31 mouse cellular contexts compared by ENCODE assay signal in genomic region chr11:101931978-101932377, GRCm38 (mm10). TPM values are rescaled to one million over a fixed set of nuclear protein-coding genes. Genes with fewer than 3 reads are reported as not detected.
DNase-seq lines count a peak whose midpoint lies in the region; ATAC-seq lines count a peak whose summit lies in the region.
"Had no signal": no experiment of that assay in that cellular context is flagged by ENCODE, and none has a peak within 500 bp of the region (broad histone marks: within the 10 kb centered on the region; RNA-seq: fewer than 3 reads in every experiment).

No protein-coding gene starts in this region.

- H3K36me3 ChIP-seq in heart, embryonic 10.5 days = no peaks in the 10 kb centered on the region
- H3K36me3 ChIP-seq in heart, embryonic 15.5 days = no peaks in the 10 kb centered on the region
- no peaks in the 10 kb centered on the region for H3K36me3 ChIP-seq in liver, embryonic 13.5 days
- no peaks in the 10 kb centered on the region for H3K36me3 ChIP-seq in liver, embryonic 11.5 days (ENCODE audit: control insufficient read depth, insufficient read depth, low read length)
- no peaks in the 10 kb centered on the region for H3K36me3 ChIP-seq in limb, embryonic 10.5 days
- H3K36me3 ChIP-seq: embryonic facial prominence, embryonic 15.5 days; forebrain, embryonic 10.5 days; hindbrain, embryonic 10.5 days; intestine, embryonic 15.5 days had no signal

- no peak overlapping the region for H3K4me3 ChIP-seq in heart, embryonic 10.5 days
- no peak overlapping the region for H3K4me3 ChIP-seq in heart, embryonic 15.5 days
- H3K4me3 ChIP-seq in liver, embryonic 13.5 days (replicated peaks) = no peak overlapping the region
- H3K4me3 ChIP-seq in liver, embryonic 11.5 days (ENCODE audit: low read depth, low read length) = no peak overlapping the region
- no peak overlapping the region for H3K4me3 ChIP-seq in limb, embryonic 10.5 days
- H3K4me3 ChIP-seq: embryonic facial prominence, embryonic 15.5 days; erythroblast, embryonic 14.5 days; forebrain, embryonic 10.5 days; hindbrain, embryonic 10.5 days; intestine, embryonic 15.5 days had no signal

- intact Hi-C loops in heart, postnatal 14 days (cut with DNase I) = no loop called here

- H3K27ac ChIP-seq in heart, embryonic 10.5 days = peak overlapping the region; percentile 67; the same call in 1 of the 2 replicates
- H3K27ac ChIP-seq in heart, embryonic 15.5 days = no peak overlapping the region
- no peak overlapping the region for H3K27ac ChIP-seq in liver, embryonic 13.5 days
- no peak overlapping the region for H3K27ac ChIP-seq in liver, embryonic 11.5 days (ENCODE audit: low read depth, low read length)
- 0 out of 2 replicates have a peak overlapping the region, but pooled peaks have one; percentile 14 for H3K27ac ChIP-seq in limb, embryonic 10.5 days
- H3K27ac ChIP-seq: embryonic facial prominence, embryonic 15.5 days; forebrain, embryonic 10.5 days; hindbrain, embryonic 10.5 days; hindbrain, embryonic 14.5 days; intestine, embryonic 15.5 days had no signal

- H3K9ac ChIP-seq in heart, embryonic 15.5 days = no peak overlapping the region; the same call in 1 of the 2 replicates
- H3K9ac ChIP-seq in liver, embryonic 13.5 days = no peak overlapping the region
- no peak overlapping the region for H3K9ac ChIP-seq in liver, embryonic 11.5 days (ENCODE audit: low read depth, low read length)
- H3K9ac ChIP-seq: embryonic facial prominence, embryonic 15.5 days; hindbrain, embryonic 14.5 days; intestine, embryonic 15.5 days had no signal

- no peak for DNase-seq in heart, embryonic 10.5 days (ENCODE audit: low spot score)
- no peak for DNase-seq in heart, adult 8-10 months (ENCODE audit: low spot score)
- DNase-seq in heart, postnatal 14 days = no peak
- DNase-seq in liver, embryonic 13.5 days = no peak
- no peak for DNase-seq in liver, embryonic 11.5 days (ENCODE audit: low spot score)
- no peak for DNase-seq in limb, embryonic 10.5 days (ENCODE audit: low spot score)
- DNase-seq in kidney, adult 11 months = no peak
- DNase-seq: adrenal gland, adult 8-10 months; B cell, adult 2 months; cerebellum, adult 11 months; cerebellum, adult 8-10 months; cerebellum, postnatal 14 days; embryo, embryonic 11 days; heart, postnatal 10 days; kidney, adult 2 months had no signal

- H3K9me3 ChIP-seq in heart, embryonic 10.5 days = no peaks in the 10 kb centered on the region
- no peaks in the 10 kb centered on the region for H3K9me3 ChIP-seq in heart, embryonic 15.5 days (replicated peaks)
- no peaks in the 10 kb centered on the region for H3K9me3 ChIP-seq in liver, embryonic 13.5 days (replicated peaks)
- no peaks in the 10 kb centered on the region for H3K9me3 ChIP-seq in liver, embryonic 11.5 days (ENCODE audit: control insufficient read depth, low read length)
- H3K9me3 ChIP-seq in limb, embryonic 10.5 days (replicated peaks) = no peaks in the 10 kb centered on the region
- H3K9me3 ChIP-seq: embryonic facial prominence, embryonic 15.5 days; forebrain, embryonic 10.5 days; hindbrain, embryonic 10.5 days; intestine, embryonic 15.5 days had no signal

- ATAC-seq in heart, embryonic 15.5 days (replicated peaks; ENCODE audit: insufficient number of reproducible peaks, insufficient read depth, low FRiP score, low read depth) = peak; percentile 38; the same call in 1 of the 2 replicates
- 0 out of 2 replicates have a peak, but pooled peaks have one; percentile 12 for ATAC-seq in liver, embryonic 13.5 days (ENCODE audit: low read depth)
- ATAC-seq in liver, embryonic 11.5 days (replicated peaks; ENCODE audit: low FRiP score) = no peak
- ATAC-seq: CD4-positive, CD25-positive, alpha-beta regulatory T cell, adult 4 months; forebrain, embryonic 14.5 days; intestine, embryonic 15.5 days; Patski had no signal

- 26% methylated on average over 4 of the region's 4 CpGs for WGBS in heart, embryonic 10.5 days
- 33% methylated on average over 4 of the region's 4 CpGs for WGBS in heart, embryonic 15.5 days
- 51% methylated on average over 4 of the region's 4 CpGs for WGBS in liver, embryonic 13.5 days (ENCODE audit: insufficient replicate concordance)
- 45% methylated on average over 4 of the region's 4 CpGs for WGBS in liver, embryonic 11.5 days
- 59% methylated on average over 4 of the region's 4 CpGs for WGBS in limb, embryonic 10.5 days

- no peaks in the 10 kb centered on the region for H3K27me3 ChIP-seq in heart, embryonic 10.5 days (ENCODE audit: insufficient read depth, poor library complexity, severe bottlenecking)
- no peaks in the 10 kb centered on the region for H3K27me3 ChIP-seq in heart, embryonic 15.5 days
- H3K27me3 ChIP-seq in liver, embryonic 13.5 days = peaks cover 23% of the 10 kb centered on the region
- no peaks in the 10 kb centered on the region; the same call in 1 of the 2 replicates for H3K27me3 ChIP-seq in liver, embryonic 11.5 days (replicated peaks; ENCODE audit: control insufficient read depth, insufficient read depth, low read length)
- H3K27me3 ChIP-seq in limb, embryonic 10.5 days (ENCODE audit: low read depth, poor library complexity, severe bottlenecking) = peaks cover 19% of the 10 kb centered on the region
- H3K27me3 ChIP-seq: intestine, embryonic 15.5 days had no signal

- peaks cover 42% of the 10 kb centered on the region for H3K4me1 ChIP-seq in heart, embryonic 10.5 days
- peaks cover 18% of the 10 kb centered on the region for H3K4me1 ChIP-seq in heart, embryonic 15.5 days (replicated peaks)
- H3K4me1 ChIP-seq in liver, embryonic 13.5 days (replicated peaks) = peaks cover 6% of the 10 kb centered on the region
- peaks cover 5% of the 10 kb centered on the region for H3K4me1 ChIP-seq in liver, embryonic 11.5 days (replicated peaks; ENCODE audit: control insufficient read depth, insufficient read depth, low read length)
- peaks cover 31% of the 10 kb centered on the region for H3K4me1 ChIP-seq in limb, embryonic 10.5 days

- no peak overlapping the region for H3K4me2 ChIP-seq in heart, embryonic 15.5 days
- no peak overlapping the region for H3K4me2 ChIP-seq in liver, embryonic 13.5 days
- H3K4me2 ChIP-seq in liver, embryonic 11.5 days = no peak overlapping the region
- H3K4me2 ChIP-seq: embryonic facial prominence, embryonic 15.5 days; hindbrain, embryonic 14.5 days; intestine, embryonic 15.5 days had no signal

RNA-seq across cellular contexts. Expression of gene Sost, which starts 34.8 kb away (rescaled TPM):
- polyA plus RNA-seq in heart, embryonic 10.5 days (2016; fragmentation: Nextera tagmentation; extraction: Ambion mirVana) = 0.36 and 0.96 TPM in 2 replicates
- total RNA-seq in heart, adult 8-10 months (2022) = 1 to 10 TPM in 3 of 4 experiments, under 1 TPM in 1; 0.65 to 1.9 (median 1.2) TPM
- 3.9 and 4.4 TPM in 2 replicates for polyA plus RNA-seq in heart, embryonic 15.5 days (2015; fragmentation: Nextera tagmentation; extraction: Ambion mirVana)
- total RNA-seq in heart, postnatal 14 days (2021) = 1 to 10 TPM in 1 of 2 experiments, under 1 TPM in 1; 0.68 to 1.3 TPM
- polyA plus RNA-seq in liver, embryonic 13.5 days (2015; fragmentation: Nextera tagmentation; extraction: Ambion mirVana) = 0.06 TPM in 1 of 2 replicates, not detected in the other
- polyA plus RNA-seq in liver, embryonic 11.5 days (2014; fragmentation: Nextera tagmentation; extraction: Ambion mirVana) = not detected in 2 replicates
- 1.6 and 1.9 TPM in 2 replicates for polyA plus RNA-seq in limb, embryonic 10.5 days (2016; fragmentation: Nextera tagmentation; extraction: Ambion mirVana)
- total RNA-seq: adrenal gland, adult 8-10 months; common myeloid progenitor, adult 5-6 weeks; gastrocnemius, adult 8-10 months had no signal
- polyA plus RNA-seq: CD4-positive, CD25-positive, alpha-beta regulatory T cell, adult 4 months; embryonic facial prominence, embryonic 11.5 days; erythroblast, embryonic 14.5 days; forebrain, embryonic 10.5 days; forebrain, embryonic 14.5 days; hindbrain, embryonic 14.5 days; Patski had no signal

RNA-seq across cellular contexts. Expression of gene Meox1, which starts 37.8 kb away (rescaled TPM):
- 5.7 and 8.2 TPM in 2 replicates for polyA plus RNA-seq in heart, embryonic 10.5 days (2016; fragmentation: Nextera tagmentation; extraction: Ambion mirVana)
- 1 to 10 TPM; 3.7 to 6.6 (median 6.3) TPM for total RNA-seq in heart, adult 8-10 months (2022)
- 15.7 and 19.8 TPM in 2 replicates for polyA plus RNA-seq in heart, embryonic 15.5 days (2015; fragmentation: Nextera tagmentation; extraction: Ambion mirVana)
- total RNA-seq in heart, postnatal 14 days (2021) = 10 to 100 TPM; 13.4 to 18.0 TPM
- polyA plus RNA-seq in liver, embryonic 13.5 days (2015; fragmentation: Nextera tagmentation; extraction: Ambion mirVana) = 0.59 and 0.65 TPM in 2 replicates
- 2.8 and 3.6 TPM in 2 replicates for polyA plus RNA-seq in liver, embryonic 11.5 days (2014; fragmentation: Nextera tagmentation; extraction: Ambion mirVana)
- 11.2 and 12.1 TPM in 2 replicates for polyA plus RNA-seq in limb, embryonic 10.5 days (2016; fragmentation: Nextera tagmentation; extraction: Ambion mirVana)
- total RNA-seq: common myeloid progenitor, adult 5-6 weeks had no signal
- polyA plus RNA-seq: CD4-positive, CD25-positive, alpha-beta regulatory T cell, adult 4 months; erythroblast, embryonic 14.5 days had no signal

RNA-seq across cellular contexts. Expression of gene Cfap97d1, which starts 52.1 kb away (rescaled TPM):
- polyA plus RNA-seq in heart, embryonic 10.5 days (2016; fragmentation: Nextera tagmentation; extraction: Ambion mirVana) = not detected in 2 replicates
- not detected for total RNA-seq in heart, adult 8-10 months (2022)
- not detected in 2 replicates for polyA plus RNA-seq in heart, embryonic 15.5 days (2015; fragmentation: Nextera tagmentation; extraction: Ambion mirVana)
- not detected for total RNA-seq in heart, postnatal 14 days (2021)
- not detected in 2 replicates for polyA plus RNA-seq in liver, embryonic 13.5 days (2015; fragmentation: Nextera tagmentation; extraction: Ambion mirVana)
- not detected in 2 replicates for polyA plus RNA-seq in liver, embryonic 11.5 days (2014; fragmentation: Nextera tagmentation; extraction: Ambion mirVana)
- polyA plus RNA-seq in limb, embryonic 10.5 days (2016; fragmentation: Nextera tagmentation; extraction: Ambion mirVana) = not detected in 2 replicates
- total RNA-seq: adrenal gland, adult 8-10 months; adrenal gland, postnatal 4 days; common myeloid progenitor, adult 5-6 weeks; gastrocnemius, adult 8-10 months; gastrocnemius, postnatal 4 days; heart, postnatal 10 days had no signal
- polyA plus RNA-seq: brain, embryonic 14.5 days; CD4-positive, CD25-positive, alpha-beta regulatory T cell, adult 4 months; embryonic facial prominence, embryonic 11.5 days; embryonic facial prominence, embryonic 15.5 days; erythroblast, embryonic 14.5 days; forebrain, embryonic 10.5 days; forebrain, embryonic 14.5 days; hindbrain, embryonic 10.5 days; hindbrain, embryonic 14.5 days; intestine, embryonic 15.5 days; kidney, adult 2 months; Patski had no signal

RNA-seq across cellular contexts. Expression of gene Dusp3, which starts 54.8 kb away (rescaled TPM):
- polyA plus RNA-seq in heart, embryonic 10.5 days (2016; fragmentation: Nextera tagmentation; extraction: Ambion mirVana) = 32.3 and 47.3 TPM in 2 replicates
- 100 to 1,000 TPM; 107 to 186 (median 147) TPM for total RNA-seq in heart, adult 8-10 months (2022)
- 50.4 and 56.7 TPM in 2 replicates for polyA plus RNA-seq in heart, embryonic 15.5 days (2015; fragmentation: Nextera tagmentation; extraction: Ambion mirVana)
- 100 to 1,000 TPM; 130 to 137 TPM for total RNA-seq in heart, postnatal 14 days (2021)
- 9.8 and 11.2 TPM in 2 replicates for polyA plus RNA-seq in liver, embryonic 13.5 days (2015; fragmentation: Nextera tagmentation; extraction: Ambion mirVana)
- polyA plus RNA-seq in liver, embryonic 11.5 days (2014; fragmentation: Nextera tagmentation; extraction: Ambion mirVana) = 20.5 and 21.2 TPM in 2 replicates
- 9.2 TPM in 2 replicates for polyA plus RNA-seq in limb, embryonic 10.5 days (2016; fragmentation: Nextera tagmentation; extraction: Ambion mirVana)

Comparison
In these comparisons a context has a peak if more than half of its experiments do, and no peak if none do; other contexts are left out.
1. H3K27ac ChIP-seq: peak in heart, embryonic 10.5 days (single experiment) and limb, embryonic 10.5 days (single experiment); none in heart, embryonic 15.5 days (single experiment), liver, embryonic 13.5 days (single experiment) and liver, embryonic 11.5 days (single experiment).